Mouse (Mus musculus) neutrophil, adult 5-6 weeks (primary cell): Measurements from ENCODE around the gene Kcne2. TPM values are rescaled to one million over a fixed set of nuclear protein-coding genes. Genes with fewer than 3 reads are reported as not detected.

Experiments
- ATAC-seq: fragments of 151-379, 151-347 bp; 2 replicates; pipeline ENCODE4 v1.8.0; 2017; ENCODE audit warnings: mild to moderate bottlenecking, moderate TSS enrichment; ENCODE audit not compliant: insufficient number of reproducible peaks, poor library complexity, low FRiP score, severe bottlenecking; ENCODE audit errors: extremely low read depth
- total RNA-seq: library from RNA; stranded (forward); fragments of 200-1000 nt; gene quantifications from 2 replicates; pipeline ENCODE4 v1.2.3, GENCODE M21; 2017

Kcne2 gene
- total RNA-seq, result not detected in 2 replicates

DNA sequence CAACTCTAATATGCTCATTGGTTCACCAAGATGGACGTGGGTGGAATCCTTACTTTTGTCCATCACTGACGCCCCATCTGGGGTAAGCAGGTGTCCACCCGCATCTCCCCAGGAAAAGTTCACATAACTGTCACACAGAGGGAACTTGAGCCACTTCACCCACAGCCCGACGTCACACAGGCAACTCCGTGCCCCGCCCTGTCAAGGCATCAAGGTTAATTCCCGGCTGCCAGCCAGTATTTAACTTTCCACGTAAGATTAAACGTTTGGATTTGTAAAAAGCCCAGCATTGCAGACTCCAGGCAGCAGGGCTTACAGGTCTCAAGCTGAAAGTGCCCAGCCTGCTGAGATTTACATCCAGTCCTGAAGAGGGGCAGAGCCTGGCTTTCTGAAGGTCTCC, at the start of gene Kcne2:
Gene Kcne2, plus strand, starts transcription at position 289 of the 400 bp plus-strand sequence.
- 0 out of 2 replicates have a peak, but pooled peaks have one; percentile 6 for ATAC-seq

- ATAC-seq, result no peak
These were observed 46.3 kb upstream of the Kcne2 start for GRCm38 (mm10) chr16:92245909-92246308.

DNA sequence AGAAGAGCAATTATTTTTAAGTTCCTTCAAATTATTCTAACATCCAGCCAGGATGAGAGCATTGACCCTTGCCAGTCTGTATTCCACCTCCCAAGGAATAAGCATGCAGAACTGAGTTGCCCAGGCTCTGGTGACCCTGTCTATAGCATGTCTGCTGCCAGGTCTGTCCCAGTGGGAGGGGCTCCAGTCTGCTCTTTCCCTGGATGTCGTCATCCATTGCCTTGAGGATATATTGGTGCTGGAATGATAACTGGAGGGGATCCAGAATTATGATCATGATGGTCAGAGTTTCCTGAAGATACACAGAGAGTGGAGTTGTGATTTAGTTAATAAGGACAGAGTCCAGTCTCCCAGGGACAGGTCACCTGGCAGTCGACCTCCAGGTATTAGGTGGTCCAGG, 45.2 kb upstream of the Kcne2 start:
- no peak for ATAC-seq

- ATAC-seq, result no peak
These were observed 44.5 kb upstream of the Kcne2 start for GRCm38 (mm10) chr16:92247700-92248099.

DNA sequence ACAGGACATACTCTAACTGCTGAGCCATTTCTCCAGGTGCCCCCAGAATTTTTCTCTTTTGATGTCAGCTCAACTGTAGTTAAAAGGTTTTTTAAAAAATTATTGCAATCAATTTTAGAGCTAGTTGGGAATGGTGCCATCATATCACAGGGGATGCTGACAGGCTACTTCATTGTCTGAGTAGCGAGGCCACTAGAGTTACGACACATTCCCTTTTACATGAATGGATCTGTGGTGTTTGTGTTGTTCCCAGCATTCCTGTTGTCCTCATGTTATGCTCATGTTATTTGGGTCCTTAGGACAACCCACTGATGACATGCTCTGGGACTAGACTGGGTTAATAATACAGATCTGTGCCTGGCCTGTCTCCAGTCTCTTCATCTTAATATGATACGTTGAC, 42.5 kb upstream of the Kcne2 start:
- no peak for ATAC-seq

DNA sequence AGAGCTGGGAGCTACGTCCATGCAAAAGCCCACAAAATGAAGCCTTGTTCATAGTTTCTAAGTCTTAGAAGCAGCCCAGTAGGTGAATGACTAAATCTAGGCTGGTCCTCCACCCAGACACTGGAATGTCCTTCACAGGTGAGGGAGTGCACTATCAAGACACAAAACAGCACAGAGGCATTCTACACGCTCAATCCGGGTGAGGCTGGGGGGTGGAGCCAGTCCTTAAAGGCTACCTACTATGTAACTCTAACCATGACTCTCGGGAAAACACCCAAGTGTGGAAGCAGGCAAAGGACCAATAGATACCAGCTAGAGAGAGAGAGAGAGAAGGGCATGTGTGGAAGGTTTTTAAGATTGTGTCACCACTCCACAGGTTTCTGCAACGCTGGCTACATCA, 41.7 kb upstream of the Kcne2 start:
- no peak for ATAC-seq

DNA sequence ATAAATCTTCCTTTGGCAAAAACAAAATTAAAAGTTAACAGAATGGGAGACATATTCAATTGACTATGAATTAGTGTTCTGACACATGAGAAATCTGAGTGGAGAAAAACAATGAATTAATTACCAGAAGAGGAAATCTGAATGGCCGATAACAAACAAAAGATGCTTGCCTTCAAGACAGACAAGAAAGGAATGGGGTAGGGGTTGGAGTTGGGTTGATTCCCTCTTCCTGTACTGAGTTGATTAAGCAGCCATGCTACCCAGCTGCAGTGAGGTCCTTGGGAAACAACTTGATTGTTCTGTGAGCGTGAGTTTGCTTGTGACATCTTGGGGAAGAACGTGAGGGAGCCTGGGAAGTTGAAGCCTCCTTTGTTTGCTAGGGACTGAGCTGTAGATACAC, 37.9 kb upstream of the Kcne2 start:
- ATAC-seq, result no peak

GRCm38 (mm10) chr16:92267861-92268260, 24.3 kb upstream of the Kcne2 start:
- no peak for ATAC-seq

DNA sequence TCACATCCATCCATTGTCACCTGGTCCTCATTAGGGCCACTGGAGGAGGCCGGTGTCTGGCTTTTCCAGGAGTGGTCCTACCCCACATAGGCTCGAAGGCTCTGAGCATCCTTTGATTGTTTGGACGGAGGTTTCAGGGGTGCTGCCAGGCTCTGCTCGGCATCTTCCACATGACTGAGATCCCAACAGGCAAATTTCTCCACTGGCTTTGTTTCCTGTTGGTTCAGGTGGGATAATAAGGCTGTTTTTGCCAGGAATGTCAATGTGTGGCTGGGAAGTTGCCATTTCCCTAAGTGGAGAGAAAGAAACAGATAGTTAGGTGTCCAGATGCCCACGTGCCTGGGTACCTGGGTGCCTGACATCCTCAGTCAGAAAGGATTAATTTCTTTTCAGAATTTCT, 17.7 kb upstream of the Kcne2 start:
- ATAC-seq, result no peak

DNA sequence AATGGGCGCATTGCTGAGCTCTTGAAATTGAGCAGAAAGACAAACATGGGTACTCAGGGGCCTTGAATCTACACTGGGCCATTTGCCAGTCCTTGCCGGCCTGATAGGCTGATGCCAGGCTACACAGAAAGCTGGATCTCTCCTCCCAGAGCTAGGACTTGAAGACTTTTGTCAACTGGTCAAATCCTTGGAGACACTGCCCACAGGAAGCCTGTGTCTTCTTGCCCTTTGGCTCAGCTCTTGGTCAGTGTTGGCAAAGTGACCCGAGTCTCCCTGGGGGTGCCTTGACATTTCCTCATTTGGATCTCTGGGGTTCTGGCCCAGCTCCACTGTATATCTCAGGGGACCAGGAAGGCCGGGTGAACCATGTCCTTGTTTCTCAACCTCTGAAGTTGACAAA, 16.7 kb upstream of the Kcne2 start:
- no peak for ATAC-seq

DNA sequence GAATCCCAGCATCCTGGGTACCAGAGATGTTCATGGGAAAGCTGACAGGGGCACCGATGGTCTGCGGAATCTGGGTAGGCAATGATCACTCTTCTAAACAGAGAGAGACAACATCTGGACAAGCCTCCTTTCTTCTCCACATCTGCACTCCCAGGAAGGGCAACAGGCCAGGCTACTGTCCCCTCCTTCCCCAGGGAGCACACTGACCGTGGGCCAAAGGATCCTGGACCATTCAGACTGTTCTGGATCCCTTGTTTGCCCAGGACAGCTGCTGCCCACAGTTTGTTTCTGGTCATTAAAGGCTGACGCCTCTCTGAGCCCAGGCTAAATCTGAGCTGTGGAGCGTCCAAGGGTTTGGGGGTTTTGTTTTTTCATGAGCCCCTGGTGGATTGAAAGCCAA, 9.5 kb upstream of the Kcne2 start:
- no peak for ATAC-seq

DNA sequence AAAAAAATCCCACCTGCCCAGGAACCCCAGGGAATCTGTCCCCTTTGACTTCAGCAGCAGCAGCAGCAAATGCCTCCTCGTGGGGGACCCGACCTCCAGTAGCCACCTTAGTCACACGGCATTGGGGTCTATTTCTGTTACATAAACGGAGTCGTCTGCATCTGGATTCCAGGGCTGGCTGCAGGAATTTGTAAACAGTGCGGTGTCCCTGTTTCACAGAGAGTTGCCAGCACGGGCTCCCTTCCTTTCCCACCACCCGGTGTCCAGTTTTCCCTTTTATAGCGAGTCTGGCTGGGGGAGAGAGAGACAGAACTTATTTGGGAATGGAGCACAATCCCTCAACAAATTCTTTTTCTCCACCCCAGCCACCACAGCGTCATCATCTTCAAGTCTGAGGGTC, 7.1 kb upstream of the Kcne2 start:
- ATAC-seq, result no peak

GRCm38 (mm10) chr16:92286609-92287008, 5.6 kb upstream of the Kcne2 start:
- ATAC-seq, result peak; percentile 54; the same call in 1 of the 2 replicates

GRCm38 (mm10) chr16:92288778-92289177, 3.4 kb upstream of the Kcne2 start:
- ATAC-seq, result no peak

- ATAC-seq, result no peak
These were observed 2.1 kb upstream of the Kcne2 start for GRCm38 (mm10) chr16:92290045-92290444.

DNA sequence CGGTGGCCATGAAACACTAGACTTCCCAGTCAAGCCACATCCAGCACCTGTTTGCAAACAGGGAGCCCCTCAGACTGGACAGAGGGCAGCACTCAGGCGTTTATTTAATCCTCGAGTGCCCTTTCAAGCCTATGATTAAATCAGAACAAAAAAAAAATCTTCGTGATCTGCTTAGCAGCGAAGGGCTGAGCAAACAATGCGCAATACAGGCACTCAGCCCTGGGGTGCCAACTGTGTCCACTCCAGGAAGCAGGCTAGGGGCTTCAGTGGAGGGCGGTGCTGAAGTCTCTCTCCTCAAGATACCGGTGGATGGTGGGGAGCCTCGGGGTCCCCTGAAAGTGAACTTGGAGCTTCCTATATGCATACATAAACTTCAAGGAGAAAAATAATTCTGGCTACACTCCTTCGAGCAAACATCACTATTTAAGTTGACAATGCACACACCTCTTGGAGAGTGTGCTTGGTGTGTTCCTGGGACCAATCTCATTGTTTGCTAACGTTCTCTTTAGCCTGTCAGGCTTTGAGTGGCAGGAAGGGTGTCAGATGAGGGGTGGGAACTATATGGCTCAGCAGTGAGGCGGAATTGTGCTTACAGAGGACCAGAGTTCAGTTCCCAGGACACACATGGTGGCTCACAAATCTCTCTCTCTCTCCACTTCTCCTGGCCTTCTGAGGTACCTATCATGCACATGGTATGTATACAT, 2.2 kb downstream of the Kcne2 start:
- ATAC-seq, result no peak

DNA sequence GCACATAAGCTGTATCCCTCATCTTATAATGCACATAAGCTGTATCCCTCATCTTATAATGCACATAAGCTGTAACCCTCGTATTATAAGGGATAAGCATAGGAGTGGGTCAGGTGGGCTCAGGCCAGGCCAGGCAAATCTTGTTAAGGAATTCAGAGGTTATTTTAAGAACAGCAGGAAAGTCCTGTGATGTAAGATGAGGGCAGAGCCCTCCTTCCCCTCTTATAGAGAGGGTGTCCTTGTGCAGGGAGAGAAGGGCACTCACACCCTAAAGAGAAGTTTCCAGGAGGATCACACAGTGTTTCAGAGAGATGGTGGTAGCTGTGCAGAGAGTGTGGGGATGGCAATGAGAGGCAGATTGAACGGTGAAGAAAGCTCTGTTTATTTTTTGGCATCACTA, 3.1 kb downstream of the Kcne2 start:
- no peak for ATAC-seq

DNA sequence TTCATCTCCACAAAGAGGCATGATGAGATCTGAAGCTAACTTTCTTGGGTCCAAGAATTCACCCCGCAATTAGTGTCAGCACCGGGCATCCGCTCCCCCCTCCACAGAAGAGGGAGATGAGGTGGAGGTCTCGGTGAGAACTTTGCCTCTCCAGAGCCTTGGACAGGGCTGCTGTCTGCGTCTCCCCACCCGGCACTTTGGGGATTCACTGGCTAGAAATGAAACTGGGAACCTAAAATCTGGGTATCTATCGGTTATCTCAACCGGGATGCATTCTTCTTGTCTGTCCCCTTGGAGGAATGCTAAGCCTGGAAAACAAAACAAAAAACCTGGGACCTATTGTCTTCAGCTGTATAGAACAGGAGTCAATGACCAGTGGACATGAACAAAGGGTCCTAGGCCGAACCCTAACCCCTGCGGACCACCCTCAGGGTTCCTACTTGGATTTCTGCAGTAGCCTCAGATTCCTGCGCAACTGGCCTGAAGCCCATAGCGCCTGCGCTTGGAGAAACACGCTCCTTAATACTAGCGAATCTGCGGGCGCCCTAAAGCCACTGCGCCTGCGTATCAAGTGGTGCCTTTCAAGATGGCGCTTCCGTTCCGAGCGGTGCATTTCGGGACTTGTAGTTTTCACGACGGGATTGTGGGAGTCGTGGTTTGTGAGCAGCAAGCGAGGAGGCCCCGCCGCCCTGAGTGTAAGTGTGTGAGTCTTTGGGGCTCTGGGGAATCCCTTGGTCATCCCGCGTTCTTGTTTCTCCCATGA, 8.6 kb downstream of the Kcne2 start, which contains the start of gene Smim11:
Gene Smim11, plus strand, starts transcription at position 638 of the 763 bp plus-strand sequence.
- peak; percentile 92 for ATAC-seq

DNA sequence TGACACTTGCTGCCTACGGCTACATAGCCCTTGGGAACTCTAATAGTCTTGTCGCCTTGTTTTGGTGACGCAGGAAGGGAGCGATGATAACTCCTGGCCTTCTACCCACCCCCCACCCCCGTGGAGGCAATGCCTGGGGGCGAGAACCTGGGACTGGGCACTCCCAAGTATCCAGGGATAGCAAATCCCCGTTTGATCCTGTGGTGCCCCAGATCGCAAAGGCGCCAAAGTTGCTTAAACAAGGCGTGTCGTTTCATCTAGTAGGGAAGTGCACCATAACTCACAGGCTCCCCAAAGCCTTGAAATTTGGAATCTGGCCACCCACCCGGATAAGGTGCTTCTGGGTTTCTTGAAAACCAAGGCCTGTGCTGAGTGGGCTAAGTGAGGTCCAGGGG, 9.2 kb downstream of the Kcne2 start:
- ATAC-seq, result 0 out of 2 replicates have a peak, but pooled peaks have one; percentile 6

- ATAC-seq, result no peak
These were observed 9.8 kb downstream of the Kcne2 start for GRCm38 (mm10) chr16:92301989-92302388.
